Mouse (Mus musculus): ENCODE measurements around the gene Gba. TPM values are rescaled to one million over a fixed set of nuclear protein-coding genes. Genes with fewer than 3 reads are reported as not detected.

The Gba gene
- polyA plus RNA-seq, 1 experiment from 2014 or later: 51.3 TPM

GRCm38 (mm10) chr3:89225321-89225815, 22.6 kb downstream of the Gba start:
- no peak for ATAC-seq (ENCODE audit: low FRiP score)
- Histone ChIP-seq H3K9ac (peak overlapping the region; percentile 76), H3K4me2 (replicated peaks) (peak overlapping the region; percentile 70), H3K4me3 (peak overlapping the region; percentile 49), H3K27me3 (no peaks in the 10 kb centered on the region; the same call in 1 of the 2 replicates), H3K27ac (peak overlapping the region; percentile 88), H3K4me1 (peaks cover 64% of the 10 kb centered on the region), H3K9me3 (replicated peaks) (no peaks in the 10 kb centered on the region), H3K36me3 (peaks cover 30% of the 10 kb centered on the region; the same call in 1 of the 2 replicates)
- WGBS: 23% methylated on average over 12 of the region's 12 CpGs

- peaks cover 29% of the 10 kb centered on the region; the same call in 1 of the 2 replicates for H3K36me3 ChIP-seq
- no peaks in the 10 kb centered on the region; the same call in 1 of the 2 replicates for H3K27me3 ChIP-seq
- no peaks in the 10 kb centered on the region for H3K9me3 ChIP-seq (replicated peaks)
- peaks cover 62% of the 10 kb centered on the region for H3K4me1 ChIP-seq
- 20% methylated on average over 4 of the region's 4 CpGs for WGBS
- peak overlapping the region; percentile 70 for H3K4me2 ChIP-seq (replicated peaks)
- ATAC-seq (ENCODE audit: low FRiP score): peak; percentile 62
- peak overlapping the region; percentile 88 for H3K27ac ChIP-seq
- H3K9ac ChIP-seq: peak overlapping the region; percentile 76
- peak overlapping the region; percentile 49 for H3K4me3 ChIP-seq
These were observed 23.2 kb downstream of the Gba start for GRCm38 (mm10) chr3:89225918-89226317.

- Histone ChIP-seq H3K27ac (peak overlapping the region; percentile 88), H3K9me3 (replicated peaks) (no peaks in the 10 kb centered on the region), H3K36me3 (peaks cover 25% of the 10 kb centered on the region; the same call in 1 of the 2 replicates), H3K4me1 (peaks cover 60% of the 10 kb centered on the region), H3K9ac (peak overlapping the region; percentile 76), H3K27me3 (no peaks in the 10 kb centered on the region; the same call in 1 of the 2 replicates), H3K4me3 (peak overlapping the region; percentile 49), H3K4me2 (replicated peaks) (peak overlapping the region; percentile 70)
- ATAC-seq (ENCODE audit: low FRiP score): no peak; the same call in 1 of the 2 replicates
- WGBS: 7% methylated on average over 11 of the region's 11 CpGs
These were observed 23.6 kb downstream of the Gba start for GRCm38 (mm10) chr3:89226361-89226760.

- H3K4me1 ChIP-seq: peaks cover 60% of the 10 kb centered on the region
- peak within 1 kb of the TSS; percentile 76 for H3K9ac ChIP-seq
- H3K9me3 ChIP-seq (replicated peaks): no peaks in the 10 kb centered on the region
- H3K27ac ChIP-seq: peak within 1 kb of the TSS; percentile 88
- peak within 1 kb of the TSS; percentile 70 for H3K4me2 ChIP-seq (replicated peaks)
- H3K27me3 ChIP-seq: no peaks in the 10 kb centered on the region; the same call in 1 of the 2 replicates
- H3K36me3 ChIP-seq: peaks cover 20% of the 10 kb centered on the region; the same call in 1 of the 2 replicates
- peak within 1 kb of the TSS; percentile 49 for H3K4me3 ChIP-seq
- 2% methylated on average over 21 of the region's 21 CpGs for WGBS
- ATAC-seq (ENCODE audit: low FRiP score): peak; percentile 5
These were observed 24.2 kb downstream of the Gba start, which contains the start of gene Mtx1 for GRCm38 (mm10) chr3:89226900-89227299. Gene Mtx1 (minus strand): TSS chr3:89227088.

- peak overlapping the region; percentile 76 for H3K9ac ChIP-seq
- peak overlapping the region; percentile 88 for H3K27ac ChIP-seq
- H3K36me3 ChIP-seq: peaks cover 17% of the 10 kb centered on the region; the same call in 1 of the 2 replicates
- 2% methylated on average over 41 of the region's 41 CpGs for WGBS
- peaks cover 60% of the 10 kb centered on the region for H3K4me1 ChIP-seq
- no peaks in the 10 kb centered on the region for H3K9me3 ChIP-seq (replicated peaks)
- peak overlapping the region; percentile 49 for H3K4me3 ChIP-seq
- peak; percentile 67 for ATAC-seq (ENCODE audit: low FRiP score)
- no peaks in the 10 kb centered on the region; the same call in 1 of the 2 replicates for H3K27me3 ChIP-seq
- peak overlapping the region; percentile 70 for H3K4me2 ChIP-seq (replicated peaks)
These were observed 24.8 kb downstream of the Gba start for GRCm38 (mm10) chr3:89227307-89228179.

- peak; percentile 21 for ATAC-seq (ENCODE audit: low FRiP score)
- Histone ChIP-seq H3K4me2 (replicated peaks) (peak overlapping the region; percentile 70), H3K36me3 (peaks cover 12% of the 10 kb centered on the region), H3K27ac (peak overlapping the region; percentile 88), H3K9ac (peak overlapping the region; percentile 76), H3K27me3 (no peaks in the 10 kb centered on the region; the same call in 1 of the 2 replicates), H3K9me3 (replicated peaks) (no peaks in the 10 kb centered on the region), H3K4me3 (peak overlapping the region; percentile 49), H3K4me1 (peaks cover 55% of the 10 kb centered on the region)
- under 1% methylated on average over 20 of the region's 20 CpGs for WGBS
These were observed 25.4 kb downstream of the Gba start for GRCm38 (mm10) chr3:89228180-89228549.

GRCm38 (mm10) chr3:89228836-89229235, 26.1 kb downstream of the Gba start, which contains the start of gene Muc1:
Gene Muc1 (plus strand): TSS chr3:89229057.
- no peaks in the 10 kb centered on the region; the same call in 1 of the 2 replicates for H3K27me3 ChIP-seq
- H3K36me3 ChIP-seq: peaks cover 14% of the 10 kb centered on the region
- peaks cover 49% of the 10 kb centered on the region for H3K4me1 ChIP-seq
- peak within 1 kb of the TSS; percentile 70 for H3K4me2 ChIP-seq (replicated peaks)
- H3K4me3 ChIP-seq: peak within 1 kb of the TSS; percentile 49
- H3K9ac ChIP-seq: peak within 1 kb of the TSS; percentile 76
- no peak for ATAC-seq (ENCODE audit: low FRiP score)
- peak within 1 kb of the TSS; percentile 88 for H3K27ac ChIP-seq
- 32% methylated on average over 10 of the region's 10 CpGs for WGBS
- no peaks in the 10 kb centered on the region for H3K9me3 ChIP-seq (replicated peaks)

- no peak for ATAC-seq (ENCODE audit: low FRiP score)
- Histone ChIP-seq H3K27ac (no peak overlapping the region), H3K9ac (no peak overlapping the region), H3K36me3 (peaks cover 12% of the 10 kb centered on the region), H3K4me2 (replicated peaks) (0 out of 2 replicates have a peak overlapping the region, but pooled peaks have one; percentile 70), H3K4me1 (peaks cover 44% of the 10 kb centered on the region), H3K4me3 (no peak overlapping the region), H3K27me3 (no peaks in the 10 kb centered on the region; the same call in 1 of the 2 replicates), H3K9me3 (replicated peaks) (no peaks in the 10 kb centered on the region)
- WGBS: 58% methylated on average over 4 of the region's 4 CpGs
These were observed 26.5 kb downstream of the Gba start for GRCm38 (mm10) chr3:89229276-89229675.

GRCm38 (mm10) chr3:89230561-89230960, 27.8 kb downstream of the Gba start:
- WGBS: 92% methylated on average over 2 of the region's 2 CpGs
- Histone ChIP-seq H3K4me2 (replicated peaks) (no peak overlapping the region), H3K27ac (no peak overlapping the region), H3K4me3 (no peak overlapping the region), H3K9ac (no peak overlapping the region), H3K36me3 (peaks cover 24% of the 10 kb centered on the region), H3K27me3 (no peaks in the 10 kb centered on the region; the same call in 1 of the 2 replicates), H3K4me1 (peaks cover 31% of the 10 kb centered on the region), H3K9me3 (replicated peaks) (no peaks in the 10 kb centered on the region)
- ATAC-seq (ENCODE audit: low FRiP score): no peak

GRCm38 (mm10) chr3:89231345-89231744, 28.6 kb downstream of the Gba start:
- ATAC-seq (ENCODE audit: low FRiP score): no peak
- 71% methylated on average over 7 of the region's 7 CpGs for WGBS

GRCm38 (mm10) chr3:89231772-89232275, 29.1 kb downstream of the Gba start:
- ATAC-seq (ENCODE audit: low FRiP score): no peak
- H3K27me3 ChIP-seq: no peaks in the 10 kb centered on the region; the same call in 1 of the 2 replicates
- H3K4me2 ChIP-seq (replicated peaks): no peak overlapping the region
- no peak overlapping the region for H3K4me3 ChIP-seq
- no peak overlapping the region for H3K9ac ChIP-seq
- peaks cover 19% of the 10 kb centered on the region for H3K4me1 ChIP-seq
- peaks cover 36% of the 10 kb centered on the region for H3K36me3 ChIP-seq
- WGBS: 77% methylated on average over 16 of the region's 16 CpGs
- H3K27ac ChIP-seq: no peak overlapping the region
- no peaks in the 10 kb centered on the region for H3K9me3 ChIP-seq (replicated peaks)

More at GRCm38 (mm10) chr3:89231345-89231744, 28.6 kb downstream of the Gba start:
- Histone ChIP-seq H3K4me2 (replicated peaks) (no peak overlapping the region), H3K9ac (no peak overlapping the region), H3K27me3 (no peaks in the 10 kb centered on the region; the same call in 1 of the 2 replicates), H3K36me3 (peaks cover 31% of the 10 kb centered on the region), H3K27ac (no peak overlapping the region), H3K4me1 (peaks cover 24% of the 10 kb centered on the region), H3K9me3 (replicated peaks) (no peaks in the 10 kb centered on the region), H3K4me3 (no peak overlapping the region)

GRCm38 (mm10) chr3:89232614-89233013, 29.9 kb downstream of the Gba start:
- Histone ChIP-seq H3K9ac (no peak overlapping the region), H3K27ac (no peak overlapping the region), H3K4me1 (peaks cover 12% of the 10 kb centered on the region), H3K27me3 (no peaks in the 10 kb centered on the region; the same call in 1 of the 2 replicates), H3K9me3 (replicated peaks) (no peaks in the 10 kb centered on the region), H3K36me3 (peaks cover 44% of the 10 kb centered on the region), H3K4me3 (no peak overlapping the region), H3K4me2 (replicated peaks) (no peak overlapping the region)
- 77% methylated on average over 6 of the region's 6 CpGs for WGBS
- no peak for ATAC-seq (ENCODE audit: low FRiP score)

Measured in hindbrain, embryonic 12.5 days (tissue).